Mouse (Mus musculus) forebrain, postnatal 0 days (tissue): Measurements from ENCODE around the gene Sh3pxd2a. TPM values are rescaled to one million over a fixed set of nuclear protein-coding genes. Genes with fewer than 3 reads are reported as not detected.

ENCODE experiments used
- ATAC-seq: fragments of 200-750 bp; cut with Nextera tagmentation; 2 replicates; pipeline ENCODE4 v1.8.0; 2017; ENCODE audit warnings: mild to moderate bottlenecking, moderate library complexity
- DNase-seq: peaks from one replicate; pipeline ENCODE4 v3.0.0-alpha.2; 2015
- H3K27ac ChIP-seq: fragments of 300-500 bp; sonication (generic); 2 replicates; pipeline ENCODE4 v1.5.1; 2014; ENCODE audit warnings: low read depth, mild to moderate bottlenecking, antibody characterized with exemption, low read length, moderate library complexity, mixed read lengths
- H3K27me3 ChIP-seq: fragments of 300-500 bp; sonication (generic); 2 replicates; pipeline ENCODE4 v1.6.1; 2014; ENCODE audit warnings: mild to moderate bottlenecking, low read length, mixed read lengths; ENCODE audit not compliant: insufficient read depth
- H3K36me3 ChIP-seq: fragments of 300-500 bp; sonication (generic); 2 replicates; pipeline ENCODE4 v1.6.1; 2014; ENCODE audit warnings: mild to moderate bottlenecking, moderate library complexity; ENCODE audit not compliant: insufficient read depth
- H3K4me1 ChIP-seq: fragments of 300-500 bp; sonication (generic); 2 replicates; pipeline ENCODE4 v1.6.1; 2014; ENCODE audit warnings: antibody characterized with exemption; ENCODE audit not compliant: insufficient read depth
- H3K4me2 ChIP-seq: fragments of 300-500 bp; sonication (generic); 2 replicates; pipeline ENCODE4 v1.6.1; 2014; ENCODE audit warnings: low read depth, mild to moderate bottlenecking, moderate library complexity
- H3K4me3 ChIP-seq: fragments of 300-500 bp; sonication (generic); 2 replicates; pipeline ENCODE4 v1.5.1; 2014; ENCODE audit warnings: low read depth, low read length, mixed read lengths
- H3K9ac ChIP-seq: fragments of 300-500 bp; sonication (generic); 2 replicates; pipeline ENCODE4 v1.6.1; 2014; ENCODE audit warnings: mild to moderate bottlenecking
- H3K9me3 ChIP-seq: fragments of 300-500 bp; sonication (generic); 2 replicates; pipeline ENCODE4 v1.6.1; 2016; ENCODE audit warnings: low read length
- CTCF ChIP-seq: sonication (generic); IDR thresholded peaks from 2 replicates; pipeline ENCODE4 v1.5.1; 2016; ENCODE audit warnings: antibody characterized with exemption, control low read depth, low read depth
- WGBS: fragments of 180-500 bp; shearing (Covaris S2); extraction: QIAGEN DNeasy Blood & Tissue Kit; methylation state at CpG from one replicate; pipeline ENCODE4 v1.1.7; 2014; 5-methylcytosine and 5-hydroxymethylcytosine counted together
- polyA plus RNA-seq: library from polyadenylated mRNA; unstranded; fragments of >200 nt; fragmentation: Nextera tagmentation; extraction: Ambion mirVana; gene quantifications from 2 replicates; pipeline ENCODE4 v1.2.1, GENCODE M21; 2015
- total RNA-seq: library from RNA; depleted of rRNA; stranded (reverse); fragments of >200 nt; gene quantifications from 2 replicates; pipeline ENCODE4 v1.2.3, GENCODE M21; 2014

The Sh3pxd2a gene
- total and polyA plus RNA-seq, 2 experiments from 2014 or later = 1.2 to 20.8 TPM

DNA sequence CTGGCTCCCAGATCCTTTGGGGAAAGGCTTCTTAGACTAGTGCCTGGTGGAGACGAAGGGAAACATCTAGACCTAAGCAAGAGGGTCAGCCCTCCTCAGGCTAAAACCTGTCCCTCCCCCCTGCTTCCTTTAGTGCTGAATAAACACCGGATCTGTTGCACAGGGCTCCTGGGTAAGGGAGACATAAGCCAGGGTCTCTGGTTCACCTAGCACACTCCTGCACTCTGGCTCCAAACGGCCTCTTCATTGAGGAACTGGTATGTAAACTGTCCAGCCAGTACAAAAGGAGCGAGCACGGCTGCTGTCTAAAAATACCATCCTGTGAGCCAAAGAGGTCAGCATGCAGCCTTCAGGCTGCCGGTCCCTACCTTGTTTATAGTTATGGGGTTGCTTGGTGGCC, 76.8 kb downstream of the Sh3pxd2a start:
- 69% methylated on average over 6 of the region's 6 CpGs for WGBS
- no peaks in the 10 kb centered on the region for H3K4me1 ChIP-seq
- TF ChIP-seq CTCF = no peak
- H3K27ac ChIP-seq = no peak overlapping the region
- H3K9ac ChIP-seq = no peak overlapping the region
- H3K9me3 ChIP-seq = no peaks in the 10 kb centered on the region
- DNase-seq = no peak
- H3K27me3 ChIP-seq = no peaks in the 10 kb centered on the region
- H3K36me3 ChIP-seq = no peaks in the 10 kb centered on the region
- ATAC-seq = no peak
- no peak overlapping the region for H3K4me2 ChIP-seq
- H3K4me3 ChIP-seq = no peak overlapping the region

DNA sequence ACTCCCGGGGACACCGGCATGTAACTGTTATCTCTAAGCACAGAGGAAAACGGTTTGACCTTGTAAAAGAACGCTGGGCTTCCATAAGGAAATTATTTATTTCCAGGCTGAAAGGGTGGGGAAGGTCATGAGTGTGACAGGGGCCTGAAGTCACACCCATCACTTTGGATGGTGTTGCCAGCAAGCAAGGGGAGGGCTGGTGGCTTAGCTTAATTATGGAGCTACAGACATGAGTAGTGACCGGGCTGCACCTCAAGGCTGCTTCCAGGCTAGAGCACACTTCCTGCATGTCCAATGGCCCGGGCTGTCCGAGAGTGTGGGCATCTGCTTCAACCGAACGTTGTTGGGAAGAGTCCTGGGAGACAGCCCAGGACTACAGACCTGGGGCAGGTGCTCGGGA, 78.2 kb downstream of the Sh3pxd2a start:
- Histone ChIP-seq H3K27ac (no peak overlapping the region), H3K4me3 (no peak overlapping the region), H3K9me3 (no peaks in the 10 kb centered on the region), H3K36me3 (no peaks in the 10 kb centered on the region), H3K4me1 (no peaks in the 10 kb centered on the region), H3K27me3 (no peaks in the 10 kb centered on the region), H3K9ac (no peak overlapping the region), H3K4me2 (no peak overlapping the region)
- WGBS = 95% methylated on average over 10 of the region's 10 CpGs
- TF ChIP-seq CTCF = no peak
- ATAC-seq (no peak), DNase-seq (no peak)

DNA sequence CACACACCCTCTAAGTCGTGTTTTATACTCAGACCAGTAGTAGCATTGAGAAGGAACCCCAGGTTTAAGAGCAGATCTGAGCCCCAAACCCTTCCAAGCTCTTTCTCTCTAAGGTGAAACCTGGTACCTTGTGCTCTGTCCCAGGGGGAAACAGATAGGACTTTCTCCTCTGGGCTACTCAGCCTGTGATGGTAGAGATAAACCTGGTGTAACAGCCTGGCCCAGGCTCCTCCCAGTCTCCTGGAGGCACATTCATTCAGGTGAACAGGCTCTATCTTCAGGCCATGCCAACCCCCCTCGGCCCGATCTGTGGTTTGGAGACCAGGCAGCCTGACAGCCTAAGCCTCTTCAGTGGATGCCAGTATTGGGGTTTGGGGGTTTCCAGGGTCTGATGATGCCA, 79.6 kb downstream of the Sh3pxd2a start:
- no peaks in the 10 kb centered on the region for H3K36me3 ChIP-seq
- no peaks in the 10 kb centered on the region for H3K4me1 ChIP-seq
- WGBS = 90% methylated on average over 3 of the region's 3 CpGs
- H3K4me3 ChIP-seq = no peak overlapping the region
- no peaks in the 10 kb centered on the region for H3K27me3 ChIP-seq
- H3K4me2 ChIP-seq = no peak overlapping the region
- TF ChIP-seq CTCF = no peak
- no peak for DNase-seq
- no peak for ATAC-seq
- H3K9me3 ChIP-seq = no peaks in the 10 kb centered on the region
- no peak overlapping the region for H3K27ac ChIP-seq
- H3K9ac ChIP-seq = no peak overlapping the region

DNA sequence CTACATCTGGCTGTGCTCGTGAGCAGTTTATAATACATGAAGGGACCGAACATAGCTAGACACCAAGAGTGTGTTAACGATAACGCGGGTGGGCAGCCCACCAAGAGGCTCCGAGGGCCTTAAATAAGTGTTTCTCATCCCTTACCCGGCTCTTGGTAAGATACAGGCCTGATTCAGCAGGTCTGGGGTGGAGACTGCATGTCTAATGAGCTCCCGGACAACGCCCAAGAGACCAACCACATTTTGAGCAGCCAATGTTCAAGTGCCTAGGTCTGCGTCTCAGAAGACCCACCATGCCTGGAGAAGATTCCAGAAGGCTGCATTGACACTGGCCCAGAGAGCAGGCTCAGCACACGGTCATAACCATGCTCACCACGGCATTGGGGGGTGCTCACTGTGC, 80.2 kb downstream of the Sh3pxd2a start:
- no peak overlapping the region for H3K9ac ChIP-seq
- H3K4me1 ChIP-seq = no peaks in the 10 kb centered on the region
- H3K36me3 ChIP-seq = no peaks in the 10 kb centered on the region
- 83% methylated on average over 12 of the region's 12 CpGs for WGBS
- no peaks in the 10 kb centered on the region for H3K9me3 ChIP-seq
- DNase-seq (no peak), ATAC-seq (no peak)
- H3K27me3 ChIP-seq = no peaks in the 10 kb centered on the region
- TF ChIP-seq CTCF = no peak
- H3K4me3 ChIP-seq = no peak overlapping the region
- no peak overlapping the region for H3K27ac ChIP-seq
- no peak overlapping the region for H3K4me2 ChIP-seq

DNA sequence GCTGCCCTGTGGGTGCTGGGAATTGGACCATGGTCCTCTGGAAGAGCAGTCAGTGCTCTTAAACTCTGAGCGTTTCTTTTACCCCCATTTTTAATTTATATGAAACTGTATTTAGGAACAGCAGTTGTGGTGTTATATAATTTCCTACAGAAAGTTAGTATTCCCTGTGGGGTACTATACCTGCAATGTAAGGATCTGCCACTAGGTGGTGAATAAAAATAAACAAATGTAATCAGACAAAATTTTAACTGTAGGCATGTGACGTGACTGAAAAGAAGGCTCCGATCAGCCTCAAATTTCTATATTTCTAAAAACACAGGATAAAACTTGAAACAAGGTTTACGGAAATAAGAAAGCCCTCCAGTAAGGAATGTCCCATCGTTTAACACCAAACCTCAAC, 81.9 kb downstream of the Sh3pxd2a start:
- H3K9me3 ChIP-seq = no peaks in the 10 kb centered on the region
- 78% methylated on average over 5 of the region's 5 CpGs for WGBS
- no peak overlapping the region for H3K4me2 ChIP-seq
- no peak overlapping the region for H3K4me3 ChIP-seq
- ATAC-seq (no peak), DNase-seq (peak; percentile 30)
- H3K4me1 ChIP-seq = no peaks in the 10 kb centered on the region
- no peaks in the 10 kb centered on the region for H3K27me3 ChIP-seq
- H3K36me3 ChIP-seq = no peaks in the 10 kb centered on the region
- no peak overlapping the region for H3K27ac ChIP-seq
- H3K9ac ChIP-seq = no peak overlapping the region
- peak; percentile 54 for TF ChIP-seq CTCF

DNA sequence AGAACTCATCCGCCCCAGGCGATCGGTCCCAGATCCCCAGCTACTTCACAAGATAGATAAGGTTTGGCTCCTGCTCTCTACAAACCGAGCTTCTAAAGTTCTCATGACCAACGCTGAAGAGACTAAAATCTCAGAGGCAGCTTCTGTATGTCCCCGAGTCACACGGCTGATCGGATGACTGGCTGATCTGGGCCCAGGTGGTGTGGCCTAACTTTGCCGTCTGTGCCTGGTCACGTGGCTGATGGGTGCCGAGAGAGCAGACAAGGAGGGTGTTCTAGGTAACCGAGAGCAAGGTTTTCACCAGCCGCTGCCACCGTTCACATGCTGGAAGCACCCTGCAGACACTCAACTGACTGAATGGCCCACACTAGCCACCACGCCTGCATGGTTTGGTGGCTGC, 83.2 kb downstream of the Sh3pxd2a start:
- ATAC-seq = no peak
- no peaks in the 10 kb centered on the region for H3K36me3 ChIP-seq
- H3K4me2 ChIP-seq = no peak overlapping the region
- H3K9me3 ChIP-seq = no peaks in the 10 kb centered on the region
- no peaks in the 10 kb centered on the region for H3K27me3 ChIP-seq
- H3K4me3 ChIP-seq = no peak overlapping the region
- no peaks in the 10 kb centered on the region for H3K4me1 ChIP-seq
- 92% methylated on average over 15 of the region's 15 CpGs for WGBS
- H3K9ac ChIP-seq = no peak overlapping the region
- no peak for TF ChIP-seq CTCF
- DNase-seq = no peak
- no peak overlapping the region for H3K27ac ChIP-seq

DNA sequence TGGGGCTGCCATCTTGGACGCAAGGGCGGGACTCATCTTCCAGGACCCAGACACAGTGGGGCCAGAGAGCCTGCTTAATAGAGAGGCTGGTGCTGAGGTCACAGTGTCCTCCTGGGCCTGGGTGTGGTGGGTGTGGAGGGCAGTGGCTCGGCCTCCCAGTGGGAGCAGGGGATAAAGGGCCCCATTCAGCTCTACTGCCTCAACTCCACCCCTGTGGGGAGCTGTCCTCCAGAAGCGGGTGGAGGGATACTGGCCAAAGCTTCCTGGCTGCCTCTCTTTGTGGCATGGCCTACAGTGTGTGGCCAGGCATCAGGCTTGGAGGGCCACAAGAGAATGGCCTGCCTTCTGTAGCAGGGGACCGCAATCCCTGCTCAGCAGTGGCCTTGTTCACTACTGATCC, 85.1 kb downstream of the Sh3pxd2a start:
- no peak overlapping the region for H3K4me2 ChIP-seq
- no peak overlapping the region for H3K27ac ChIP-seq
- no peaks in the 10 kb centered on the region for H3K9me3 ChIP-seq
- no peak; the same call in 1 of the 2 replicates for ATAC-seq
- H3K27me3 ChIP-seq = no peaks in the 10 kb centered on the region
- no peak overlapping the region for H3K4me3 ChIP-seq
- DNase-seq = no peak
- TF ChIP-seq CTCF = no peak
- no peaks in the 10 kb centered on the region for H3K36me3 ChIP-seq
- H3K9ac ChIP-seq = no peak overlapping the region
- WGBS = 75% methylated on average over 5 of the region's 5 CpGs
- no peaks in the 10 kb centered on the region for H3K4me1 ChIP-seq
